8 mouse cellular contexts compared by ENCODE assay signal in genomic region chr14:45657641-45658611, GRCm38 (mm10). TPM values are rescaled to one million over a fixed set of nuclear protein-coding genes. Genes with fewer than 3 reads are reported as not detected.
DNase-seq lines count a peak whose midpoint lies in the region; ATAC-seq lines count a peak whose summit lies in the region.

Gene Ddhd1, minus strand, starts transcription at chr14:45658143.

- peak within 1 kb of the TSS; percentile 90 for H3K4me2 ChIP-seq in heart, embryonic 14.5 days (ENCODE audit: low read length)
- peak within 1 kb of the TSS; percentile 88 for H3K4me2 ChIP-seq in liver, embryonic 13.5 days
- peak within 1 kb of the TSS; percentile 90 for H3K4me2 ChIP-seq in stomach, embryonic 16.5 days (ENCODE audit: low read depth, low read length)

- ATAC-seq in heart, embryonic 14.5 days (ENCODE audit: insufficient number of reproducible peaks, insufficient read depth, low FRiP score, low read depth), result peak; percentile 94
- ATAC-seq in liver, embryonic 13.5 days (ENCODE audit: low read depth), result peak; percentile 79
- peak; percentile 96 for ATAC-seq in stomach, embryonic 16.5 days (ENCODE audit: insufficient read depth, low FRiP score)

- H3K4me3 ChIP-seq in brown adipose tissue, adult 24 weeks (ENCODE audit: insufficient read depth, low read depth, low read length), result peak within 1 kb of the TSS; percentile 93
- peak within 1 kb of the TSS; percentile 65 to 88 for H3K4me3 ChIP-seq in heart, embryonic 14.5 days (ENCODE audit: control insufficient read depth in 1 of 2, insufficient read depth in 1 of 2, low read depth in 1 of 2, low read length in 2 of 2)
- peak within 1 kb of the TSS; percentile 98 for H3K4me3 ChIP-seq in liver, embryonic 13.5 days (replicated peaks)
- peak within 1 kb of the TSS; percentile 82 for H3K4me3 ChIP-seq in stomach, embryonic 16.5 days (replicated peaks; ENCODE audit: low read length)

- peaks cover 12% of the 10 kb centered on the region for H3K4me1 ChIP-seq in brown adipose tissue, adult 24 weeks (ENCODE audit: control insufficient read depth, insufficient read depth, insufficient read length, low read length)
- H3K4me1 ChIP-seq in heart, embryonic 14.5 days (ENCODE audit: control insufficient read depth in 2 of 2, insufficient read depth in 2 of 2, low read length in 2 of 2), result peaks cover 8 to 26% of the 10 kb centered on the region in 2 experiments
- peaks cover 58% of the 10 kb centered on the region for H3K4me1 ChIP-seq in liver, embryonic 13.5 days (replicated peaks)
- H3K4me1 ChIP-seq in stomach, embryonic 16.5 days (ENCODE audit: control insufficient read depth, insufficient read depth, low read length), result peaks cover 15% of the 10 kb centered on the region; the same call in 1 of the 2 replicates

- WGBS in heart, embryonic 14.5 days, result under 1% methylated on average over 97 of the region's 123 CpGs
- WGBS in liver, embryonic 13.5 days (ENCODE audit: insufficient replicate concordance), result under 1% methylated on average over 112 of the region's 123 CpGs
- WGBS in stomach, embryonic 16.5 days, result under 1% methylated on average over 120 of the region's 123 CpGs

- no peaks in the 10 kb centered on the region for H3K9me3 ChIP-seq in heart, embryonic 14.5 days (ENCODE audit: control insufficient read depth, low read length)
- no peaks in the 10 kb centered on the region for H3K9me3 ChIP-seq in liver, embryonic 13.5 days (replicated peaks)
- no peaks in the 10 kb centered on the region for H3K9me3 ChIP-seq in stomach, embryonic 16.5 days (replicated peaks; ENCODE audit: control insufficient read depth, low read length)

- peak within 1 kb of the TSS; percentile 92 for H3K27ac ChIP-seq in brown adipose tissue, adult 24 weeks (replicated peaks; ENCODE audit: low read depth, low read length)
- H3K27ac ChIP-seq in heart, embryonic 14.5 days (replicated peaks in 1 of 2; ENCODE audit: control insufficient read depth in 1 of 2, insufficient read depth in 1 of 2, low read depth in 2 of 2, low read length in 2 of 2), result peak within 1 kb of the TSS; percentile 84 to 93
- peak within 1 kb of the TSS; percentile 94 for H3K27ac ChIP-seq in liver, embryonic 13.5 days
- peak within 1 kb of the TSS; percentile 96 for H3K27ac ChIP-seq in stomach, embryonic 16.5 days (ENCODE audit: low read length)

- H3K36me3 ChIP-seq in heart, embryonic 14.5 days (ENCODE audit: control insufficient read depth, insufficient read depth, low read length), result 0 out of 2 replicates have a peak, but pooled peaks cover 3% of the 10 kb centered on the region
- no peaks in the 10 kb centered on the region for H3K36me3 ChIP-seq in liver, embryonic 13.5 days
- H3K36me3 ChIP-seq in stomach, embryonic 16.5 days (ENCODE audit: control insufficient read depth, insufficient read depth, low read length), result no peaks in the 10 kb centered on the region

- no peaks in the 10 kb centered on the region for H3K27me3 ChIP-seq in heart, embryonic 14.5 days (ENCODE audit: control insufficient read depth, insufficient read depth, low read length)
- H3K27me3 ChIP-seq in liver, embryonic 13.5 days, result no peaks in the 10 kb centered on the region
- no peaks in the 10 kb centered on the region for H3K27me3 ChIP-seq in stomach, embryonic 16.5 days (ENCODE audit: control insufficient read depth, insufficient read depth, low read length)

- peak; percentile 92 for DNase-seq in CD4-positive, CD25-positive, alpha-beta regulatory T cell, adult 2 months (ENCODE audit: low read depth, low spot score)
- DNase-seq in fibroblast of lung, adult 2 months (ENCODE audit: low read depth), result peak; percentile 56
- DNase-seq in kidney, postnatal 14 days, result peak; percentile 94
- DNase-seq in liver, embryonic 13.5 days, result peak; percentile 77
- peak; percentile 91 for DNase-seq in neural tube, embryonic 10.5 days (ENCODE audit: extremely low spot score, low spot score)

- peak within 1 kb of the TSS; percentile 91 for H3K9ac ChIP-seq in heart, embryonic 14.5 days (ENCODE audit: low read length)
- H3K9ac ChIP-seq in liver, embryonic 13.5 days, result peak within 1 kb of the TSS; percentile 98
- H3K9ac ChIP-seq in stomach, embryonic 16.5 days (ENCODE audit: low read length), result peak within 1 kb of the TSS; percentile 87

RNA-seq across cellular contexts. Expression of gene Ddhd1, which starts in this region (rescaled TPM):
- 18.6 and 25.2 TPM in 2 replicates for polyA plus RNA-seq in brown adipose tissue, adult 24 weeks (2012; ENCODE audit: insufficient read depth, insufficient read length, missing spikeins)
- polyA plus RNA-seq in heart, embryonic 14.5 days (2014; fragmentation: Nextera tagmentation; extraction: Ambion mirVana), result 12.7 and 13.8 TPM in 2 replicates
- 6.6 and 6.8 TPM in 2 replicates for polyA plus RNA-seq in liver, embryonic 13.5 days (2015; fragmentation: Nextera tagmentation; extraction: Ambion mirVana)
- polyA plus RNA-seq in stomach, embryonic 16.5 days (2015; fragmentation: Nextera tagmentation; extraction: Ambion mirVana), result 4.3 and 5.2 TPM in 2 replicates

Comparison
In these comparisons a context has a peak if more than half of its experiments do, and no peak if none do; other contexts are left out.
1. Peak in every context shown above with its lines: DNase-seq, ATAC-seq, H3K4me3 ChIP-seq and H3K27ac ChIP-seq.